Mouse (Mus musculus) bone marrow, adult 2 months (tissue): ENCODE data around the gene Iqcg.

Experiments used
- CTCF ChIP-seq: fragments of 200-500 bp; IDR thresholded peaks from 2 replicates; pipeline ENCODE4 v1.5.1; 2011; ENCODE audit warnings: low read length, control low read depth; ENCODE audit not compliant: control insufficient read depth, insufficient read depth
- POLR2A ChIP-seq: fragments of 200-500 bp; IDR thresholded peaks from 2 replicates; pipeline ENCODE4 v1.6.1; 2011; ENCODE audit warnings: low read depth, mild to moderate bottlenecking, control low read depth, low read length, borderline replicate concordance; ENCODE audit not compliant: control insufficient read depth

DNA sequence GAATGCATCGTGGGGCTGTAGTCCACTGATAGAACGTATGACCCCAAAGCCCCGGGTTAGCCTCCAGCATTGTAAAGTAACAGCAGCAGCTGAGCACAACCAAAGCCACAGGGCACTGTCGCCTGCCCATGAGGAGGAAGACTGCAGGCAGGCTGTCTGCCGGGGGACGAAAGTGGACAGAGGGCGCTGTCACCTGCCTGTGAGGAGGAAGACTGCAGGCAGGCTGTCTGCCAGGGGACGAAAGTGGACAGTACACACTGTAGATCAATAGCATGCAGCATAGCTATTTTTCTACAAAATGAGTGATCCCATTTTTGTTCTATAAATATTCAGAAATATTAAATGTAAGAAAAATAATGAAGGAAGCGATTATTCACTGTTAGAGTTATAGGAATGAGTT, 8.6 kb upstream of the Iqcg start:
- TF ChIP-seq CTCF = no peak
- no peak for TF ChIP-seq POLR2A
